Mouse (Mus musculus): ENCODE results near the gene 1700057G04Rik.

GRCm38 (mm10) chr9:92309077-92309476, at the start of gene 1700057G04Rik:
- TF ChIP-seq POLR2A (IDR thresholded peaks at IDR 0.05; ENCODE audit: low read depth, low read length) (no peak), CTCF (IDR thresholded peaks at IDR 0.05; ENCODE audit: extremely low read depth, insufficient read depth, insufficient read length, insufficient replicate concordance) (no peak)
